In the genomic region with DNA sequence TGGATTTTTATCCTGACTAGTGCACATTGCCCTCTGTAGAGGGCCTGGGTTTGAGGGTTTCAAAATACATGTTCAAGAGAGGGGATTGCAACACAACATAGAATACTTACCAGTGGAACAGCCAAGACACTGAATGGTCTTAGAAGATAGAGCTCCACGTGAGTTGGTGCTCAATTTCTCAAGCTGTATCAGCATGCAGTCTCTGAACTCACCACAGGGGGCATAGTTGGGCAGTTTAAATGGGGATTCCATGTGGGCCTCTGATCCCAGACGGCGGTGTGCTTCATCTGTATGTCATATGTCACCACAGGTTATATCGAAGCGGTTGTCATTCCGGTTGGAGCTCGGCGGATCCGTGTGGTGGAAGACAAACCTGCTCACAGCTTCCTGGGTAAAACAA, we compare ENCODE assay signal across 8 mouse cellular contexts.
DNase-seq lines count a peak whose midpoint lies in the region; ATAC-seq and TF ChIP-seq lines count a peak whose summit lies in the region.

No protein-coding gene starts in this region.

- no peak overlapping the region for H3K4me2 ChIP-seq in lung, embryonic 14.5 days

- no peak for TF ChIP-seq EP300 in ES-Bruce4 (IDR thresholded peaks at IDR 0.05; ENCODE audit: insufficient read depth, low read depth, low read length)

- ATAC-seq in CD4-positive, CD25-positive, alpha-beta regulatory T cell, adult 4 months: no peak
- ATAC-seq in lung, embryonic 14.5 days (ENCODE audit: insufficient read depth): no peak

- no peaks in the 10 kb centered on the region for H3K4me1 ChIP-seq in ES-Bruce4 (ENCODE audit: control insufficient read depth, insufficient read depth, low read length)
- no peaks in the 10 kb centered on the region for H3K4me1 ChIP-seq in lung, embryonic 14.5 days (ENCODE audit: insufficient read depth)

- WGBS in lung, embryonic 14.5 days: 75% methylated on average over 9 of the region's 9 CpGs

- peak; percentile 12 for TF ChIP-seq CTCF in ES-Bruce4 (IDR thresholded peaks at IDR 0.05; ENCODE audit: low read depth, low read length)
- TF ChIP-seq CTCF in lung, embryonic 14.5 days (IDR thresholded peaks at IDR 0.05; ENCODE audit: low read depth): peak; percentile 62

- H3K36me3 ChIP-seq in ES-Bruce4 (ENCODE audit: control insufficient read depth, insufficient read depth, low read length, poor library complexity, severe bottlenecking): no peaks in the 10 kb centered on the region
- no peaks in the 10 kb centered on the region for H3K36me3 ChIP-seq in lung, embryonic 14.5 days (ENCODE audit: insufficient read depth)

- no peak overlapping the region for H3K9ac ChIP-seq in ES-Bruce4 (ENCODE audit: low read depth, poor library complexity, severe bottlenecking)
- no peak overlapping the region for H3K9ac ChIP-seq in lung, embryonic 14.5 days

- TF ChIP-seq POLR2A in ES-Bruce4 (IDR thresholded peaks at IDR 0.05; ENCODE audit: insufficient read depth, low read length): no peak

- no peak overlapping the region for H3K27ac ChIP-seq in ES-Bruce4 (ENCODE audit: insufficient read depth, low read length)
- no peak overlapping the region for H3K27ac ChIP-seq in lung, embryonic 14.5 days (ENCODE audit: low read depth)

- H3K27me3 ChIP-seq in ES-Bruce4 (ENCODE audit: control insufficient read depth, insufficient read depth, low read length, poor library complexity, severe bottlenecking): no peaks in the 10 kb centered on the region
- no peaks in the 10 kb centered on the region for H3K27me3 ChIP-seq in lung, embryonic 14.5 days (ENCODE audit: insufficient read depth, low read length)

- no peak overlapping the region for H3K4me3 ChIP-seq in ES-Bruce4 (ENCODE audit: low read depth, low read length)
- no peak overlapping the region for H3K4me3 ChIP-seq in lung, embryonic 14.5 days (ENCODE audit: low read depth, low read length)

- H3K9me3 ChIP-seq in ES-Bruce4 (replicated peaks; ENCODE audit: control insufficient read depth, insufficient read depth, low read length, poor library complexity, severe bottlenecking): no peaks in the 10 kb centered on the region
- no peaks in the 10 kb centered on the region for H3K9me3 ChIP-seq in lung, embryonic 14.5 days (ENCODE audit: low read depth, low read length)

- DNase-seq in CD4-positive, CD25-positive, alpha-beta regulatory T cell, adult 2 months (ENCODE audit: low read depth, low spot score): peak; percentile 7
- DNase-seq in layer of hippocampus, adult 11-12 months (ENCODE audit: low spot score): peak; percentile 52
- DNase-seq in layer of hippocampus, adult 9-11 months: no peak
- peak; percentile 44 for DNase-seq in embryo, embryonic 10 days (ENCODE audit: low spot score)
- DNase-seq in lung, embryonic 14.5 days: peak; percentile 68
- DNase-seq in spleen, adult 12 weeks (ENCODE audit: low spot score): no peak

Comparison
In these comparisons a context has a peak if more than half of its experiments do, and no peak if none do; other contexts are left out.
1. DNase-seq: peak in CD4-positive, CD25-positive, alpha-beta regulatory T cell, adult 2 months (single experiment), layer of hippocampus, adult 11-12 months (single experiment), embryo, embryonic 10 days (single experiment) and lung, embryonic 14.5 days (single experiment); none in layer of hippocampus, adult 9-11 months (single experiment) and spleen, adult 12 weeks (single experiment).